Mouse (Mus musculus) kidney, adult 10 weeks (tissue): Measurements from ENCODE around the gene Gm13762. TPM values are rescaled to one million over a fixed set of nuclear protein-coding genes. Genes with fewer than 3 reads are reported as not detected.

Experiments used
- polyA plus RNA-seq: library from polyadenylated mRNA; stranded (reverse); fragments of 350-450 nt; fragmentation: Illumina TruSeq; extraction: RNeasy Lipid Tissue Mini Kit (QIAGEN cat#74804); gene quantifications from one replicate; pipeline ENCODE4 v1.2.3, GENCODE M21; 2014; ENCODE audit warnings: low read depth, low replicate concordance

The Gm13762 gene
- not detected for polyA plus RNA-seq

GRCm38 (mm10) chr2:88980181-88980580, at the start of gene Gm13762:
Gene Gm13762, minus strand, starts transcription at chr2:88980281.

DNA sequence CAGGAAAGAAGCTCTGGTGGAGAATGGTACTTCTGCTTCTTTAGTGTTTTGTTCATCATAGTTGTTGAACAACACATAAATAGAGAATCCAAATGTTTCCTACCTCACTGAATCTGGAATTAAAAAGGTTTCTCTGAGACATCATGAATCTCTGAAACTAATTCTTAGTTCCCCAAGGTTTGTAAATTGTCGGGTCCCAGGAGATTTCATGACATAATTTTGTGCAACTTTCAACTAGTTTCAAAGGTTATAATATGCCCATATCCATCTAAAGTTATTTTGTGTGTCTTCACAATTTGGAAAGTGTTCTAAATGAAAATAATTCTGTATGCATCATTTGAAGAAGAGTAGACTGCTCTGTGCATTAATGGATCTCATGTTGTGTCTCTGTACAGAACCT, 38.2 kb upstream of the Gm13762 start, which contains the start of gene Olfr1216:
Gene Olfr1216, minus strand, starts transcription at position 101 of the 400 bp plus-strand sequence.

DNA sequence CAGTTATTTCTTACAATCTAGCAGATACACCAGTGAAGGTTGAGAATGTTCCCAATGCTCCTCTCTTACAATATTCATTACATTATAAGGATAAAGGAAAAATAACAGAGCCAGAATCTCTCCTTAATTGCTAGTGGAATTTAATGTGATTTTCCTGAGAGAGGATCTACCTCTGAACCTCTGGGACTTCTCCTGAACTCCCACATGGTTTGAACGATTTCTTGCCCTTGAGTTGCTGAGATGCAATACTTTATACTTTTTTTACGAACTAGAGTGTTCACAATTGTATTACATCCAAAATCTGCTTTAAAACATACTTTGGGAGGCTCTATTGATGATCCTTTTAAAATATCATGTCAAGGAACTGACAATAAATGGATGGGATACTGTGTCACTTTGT, 26.8 kb upstream of the Gm13762 start, which contains the start of gene Olfr1215:
Gene Olfr1215, minus strand, starts transcription at position 101 of the 400 bp plus-strand sequence.

GRCm38 (mm10) chr2:88992553-88992952, 12.5 kb upstream of the Gm13762 start, which contains the start of gene Olfr1214:
Gene Olfr1214, minus strand, starts transcription at chr2:88992653.

DNA sequence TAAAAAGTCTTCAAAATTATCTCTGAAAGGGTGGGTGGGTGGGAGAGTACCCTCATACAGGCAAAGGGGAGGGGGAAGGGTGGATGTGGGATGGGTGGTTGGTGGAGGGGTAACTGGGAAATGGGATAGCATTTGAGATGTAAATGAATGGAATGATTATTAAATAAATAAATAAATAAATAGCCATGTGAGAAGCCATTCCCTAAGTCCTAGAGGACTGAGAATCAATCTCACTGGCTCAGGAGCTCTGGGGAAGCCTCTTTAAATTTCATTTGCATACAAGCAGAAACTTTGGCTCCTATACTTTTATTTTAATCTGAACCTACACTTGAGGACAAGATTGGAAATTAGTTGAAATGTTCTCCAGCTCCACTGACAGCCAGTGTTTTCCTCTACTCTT, 26.4 kb downstream of the Gm13762 start, which contains the start of gene Olfr1212:
Gene Olfr1212, plus strand, starts transcription at position 301 of the 400 bp plus-strand sequence.

GRCm38 (mm10) chr2:88938011-88938410, 42.1 kb downstream of the Gm13762 start, which contains the start of gene Olfr1211:
Gene Olfr1211, minus strand, starts transcription at chr2:88938111.

Other genes with a start within 250 kb of the Gm13762 start
- not detected for gene Olfr1197, start 247.9 kb downstream of the Gm13762 start, polyA plus RNA-seq
- not detected for gene Olfr1198, start 228.9 kb downstream of the Gm13762 start, polyA plus RNA-seq
- not detected for gene Olfr1199, start 219.8 kb downstream of the Gm13762 start, polyA plus RNA-seq
- not detected for gene Olfr1200, start 209.8 kb downstream of the Gm13762 start, polyA plus RNA-seq
- not detected for gene Olfr1201, start 187.2 kb downstream of the Gm13762 start, polyA plus RNA-seq
- gene Olfr1202, start 165.8 kb downstream of the Gm13762 start, polyA plus RNA-seq, result not detected
- gene Olfr1205, start 150.5 kb downstream of the Gm13762 start, polyA plus RNA-seq, result not detected
- not detected for gene Olfr1204, start 131.0 kb downstream of the Gm13762 start, polyA plus RNA-seq
- not detected for gene Olfr1206, start 117.0 kb downstream of the Gm13762 start, polyA plus RNA-seq
- not detected for gene Olfr1208, start 78.0 kb downstream of the Gm13762 start, polyA plus RNA-seq
- not detected for gene Olfr1209, start 65.1 kb downstream of the Gm13762 start, polyA plus RNA-seq
- gene Olfr1211, start 42.2 kb downstream of the Gm13762 start, polyA plus RNA-seq, result not detected
- gene Olfr1212, start 26.3 kb downstream of the Gm13762 start, polyA plus RNA-seq, result not detected
- not detected for gene Olfr1214, start 12.4 kb upstream of the Gm13762 start, polyA plus RNA-seq
- not detected for gene Olfr1215, start 26.7 kb upstream of the Gm13762 start, polyA plus RNA-seq
- not detected for gene Olfr1216, start 38.1 kb upstream of the Gm13762 start, polyA plus RNA-seq
- gene Olfr1217, start 51.8 kb upstream of the Gm13762 start, polyA plus RNA-seq, result not detected
- not detected for gene Olfr1218, start 80.9 kb upstream of the Gm13762 start, polyA plus RNA-seq
- gene Olfr1219, start 103.2 kb upstream of the Gm13762 start, polyA plus RNA-seq, result not detected
- not detected for gene Olfr1220, start 126.6 kb upstream of the Gm13762 start, polyA plus RNA-seq
- gene Olfr1221, start 137.0 kb upstream of the Gm13762 start, polyA plus RNA-seq, result not detected
- gene Olfr1222, start 152.8 kb upstream of the Gm13762 start, polyA plus RNA-seq, result not detected
- not detected for gene Olfr1223, start 171.3 kb upstream of the Gm13762 start, polyA plus RNA-seq
- gene Olfr1224-ps1, start 183.8 kb upstream of the Gm13762 start, polyA plus RNA-seq, result not detected
- gene Olfr1225, start 194.4 kb upstream of the Gm13762 start, polyA plus RNA-seq, result not detected
- gene Olfr1226, start 219.8 kb upstream of the Gm13762 start, polyA plus RNA-seq, result not detected